Mouse (Mus musculus) cortical plate, adult 2 months (tissue): ENCODE results near the gene Gm21822. TPM values are rescaled to one million over a fixed set of nuclear protein-coding genes. Genes with fewer than 3 reads are reported as not detected.
"Not testable (repeated sequence)": the region's sequence is repeated elsewhere in the genome, so short reads cannot be mapped to it uniquely, and the experiment has no call there.

Experiments used
- H3K27ac ChIP-seq: fragments of 200-500 bp; 2 replicates; pipeline ENCODE4 v1.5.1; 2012; ENCODE audit warnings: low read length, control low read depth, inconsistent platforms; ENCODE audit not compliant: insufficient read depth
- H3K4me1 ChIP-seq: fragments of 200-500 bp; 2 replicates; pipeline ENCODE4 v1.6.1; 2011; ENCODE audit warnings: low read length; ENCODE audit not compliant: control insufficient read depth, insufficient read depth
- H3K4me3 ChIP-seq: fragments of 200-500 bp; 2 replicates; pipeline ENCODE4 v1.5.1; 2011; ENCODE audit warnings: mild to moderate bottlenecking, low read length, control low read depth; ENCODE audit not compliant: insufficient read depth
- polyA plus RNA-seq: library from polyadenylated mRNA; depleted of rRNA; stranded (reverse); fragments of >200 nt; gene quantifications from 2 replicates; pipeline ENCODE4 v1.2.3, GENCODE M21; 2012; rRNA removed

Gene Gm21822
- not detected in 2 replicates for polyA plus RNA-seq

- H3K27ac ChIP-seq, H3K4me1 ChIP-seq, H3K4me3 ChIP-seq: not testable (repeated sequence)
Measured at GRCm38 (mm10) chrY:18654182-18654581, at the start of gene Gm21822. TSS of gene Gm21822 (plus strand) at chrY:18654482.
